Mouse (Mus musculus) 3134 (cell line): ENCODE measurements around the gene Ssbp2.
A peak's percentile ranks its signal among the peaks of the same experiment; 100 is the strongest.

Source experiments
- DNase-seq: peaks from one replicate; pipeline ENCODE4 v3.0.0-alpha.2; 2011; ENCODE audit warnings: low spot score; ENCODE audit not compliant: insufficient read length; ENCODE audit errors: extremely low read depth

Gene Ssbp2

GRCm38 (mm10) chr13:91460621-91461284 is 670 bp downstream of the Ssbp2 start:
- DNase-seq = peak; percentile 97

DNA sequence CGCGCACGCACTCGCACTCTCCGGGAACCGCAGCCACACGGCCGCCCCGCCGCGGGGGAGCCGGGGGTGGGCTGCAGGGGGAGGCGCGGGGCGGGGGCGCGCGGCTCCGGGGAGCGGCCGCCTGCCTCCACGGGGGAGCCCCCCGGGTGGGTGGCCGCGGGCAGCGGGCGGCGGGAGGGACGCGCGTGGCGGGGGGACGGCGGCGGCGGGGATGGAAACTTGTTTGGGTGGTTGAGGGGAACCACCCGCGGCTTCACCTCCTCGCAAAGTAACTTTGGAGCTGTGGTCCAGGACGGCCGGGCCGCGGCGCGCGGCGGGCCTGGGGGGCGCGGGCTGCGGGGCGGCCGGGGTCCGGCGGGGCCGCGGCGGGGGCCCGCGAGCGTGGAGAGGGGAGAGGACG is 1.2 kb downstream of the Ssbp2 start:
- no peak for DNase-seq

GRCm38 (mm10) chr13:91461711-91462351 is 1.7 kb downstream of the Ssbp2 start:
- peak; percentile 59 for DNase-seq

DNA sequence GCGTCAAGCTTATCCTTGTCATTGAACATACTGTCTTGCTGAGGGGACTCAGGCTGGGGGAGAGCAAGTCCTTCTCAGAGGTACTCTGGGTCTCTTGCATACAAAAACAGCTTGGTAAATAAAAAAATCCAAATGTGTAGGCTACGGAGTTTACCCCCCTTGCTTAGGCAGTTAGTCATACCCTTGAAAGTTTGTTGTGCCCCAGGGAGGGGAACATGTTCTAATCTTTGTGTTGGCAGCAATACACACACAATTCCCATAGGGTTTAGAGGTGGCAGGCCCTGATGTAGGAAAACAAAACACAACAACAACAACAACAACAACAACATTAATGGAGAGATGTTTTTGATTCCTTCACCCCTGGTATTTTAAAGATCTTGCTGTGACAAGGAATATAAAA is 2.3 kb downstream of the Ssbp2 start:
- no peak for DNase-seq

- no peak for DNase-seq
These were observed 2.9 kb downstream of the Ssbp2 start for GRCm38 (mm10) chr13:91462893-91463481.

DNA sequence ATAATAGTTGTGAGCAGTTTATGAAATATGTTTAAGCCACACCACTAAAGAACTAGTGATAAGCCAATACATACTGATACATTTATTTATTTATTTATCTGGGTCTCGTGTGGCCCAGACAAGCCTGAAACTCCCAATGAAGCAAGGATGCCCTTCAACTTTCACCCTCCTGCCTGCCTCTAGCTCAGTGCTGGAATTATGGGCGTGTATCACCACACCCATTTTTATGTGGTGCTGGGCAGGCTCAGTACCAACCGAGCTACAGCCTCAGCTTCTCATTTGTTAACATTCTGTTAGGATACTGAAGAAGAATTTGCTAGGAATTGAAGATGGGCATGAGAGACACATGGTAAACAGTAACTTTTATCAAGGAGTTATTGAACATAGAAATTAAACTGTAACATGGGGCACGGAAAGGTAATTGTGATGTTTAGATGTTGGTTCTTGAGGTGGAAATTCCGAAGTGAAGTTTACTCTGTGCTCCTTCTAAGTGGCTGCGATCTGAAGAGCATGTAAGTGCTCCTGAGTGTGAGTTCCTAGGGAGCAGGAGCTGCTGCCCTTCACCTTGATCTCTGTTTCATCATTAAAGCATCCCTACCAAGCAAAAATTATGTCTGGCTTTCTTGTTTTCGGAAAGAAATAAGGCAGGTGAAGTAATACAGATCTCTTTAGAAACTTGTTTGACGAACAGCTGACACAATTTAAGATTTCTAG is 5.1 kb downstream of the Ssbp2 start:
- no peak for DNase-seq

DNA sequence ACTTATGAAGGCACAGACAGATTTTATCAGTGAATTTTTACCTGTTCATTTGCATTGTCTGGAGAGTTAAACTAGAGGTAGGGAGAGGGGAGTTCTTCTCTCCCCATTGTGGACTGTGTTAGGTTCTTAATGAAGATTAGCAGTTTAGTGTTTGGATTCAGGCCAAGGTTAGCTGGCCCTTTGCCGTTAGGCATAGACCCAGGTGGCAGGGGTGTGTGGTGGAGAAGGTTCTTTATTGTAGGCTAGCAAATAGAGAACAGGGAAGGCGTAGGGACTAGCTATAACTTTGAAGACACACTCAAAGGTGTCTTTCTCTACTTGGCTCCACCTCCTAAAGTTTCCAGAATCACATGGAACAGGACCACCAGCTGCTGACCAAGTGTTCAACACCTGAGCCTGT is 11.5 kb downstream of the Ssbp2 start:
- DNase-seq = no peak

DNA sequence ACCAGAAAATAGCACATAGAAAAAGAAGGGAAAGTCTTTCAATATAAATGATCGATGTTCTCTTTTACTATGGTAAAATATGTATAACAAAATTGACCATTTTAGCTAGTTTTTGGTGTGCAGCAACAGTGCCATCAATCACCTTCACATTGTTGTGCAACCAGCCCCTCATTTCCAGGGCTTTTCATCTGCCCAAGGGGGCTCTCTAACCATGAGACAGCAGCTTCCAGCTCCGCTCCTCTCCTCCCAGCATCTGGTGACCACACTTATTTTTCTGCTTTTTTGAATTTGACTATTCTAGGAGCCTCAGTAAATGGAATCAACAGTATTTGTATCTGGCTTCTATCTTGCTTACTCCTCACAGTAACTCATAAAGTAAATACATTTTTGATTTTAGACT is 11.9 kb downstream of the Ssbp2 start:
- no peak for DNase-seq

DNA sequence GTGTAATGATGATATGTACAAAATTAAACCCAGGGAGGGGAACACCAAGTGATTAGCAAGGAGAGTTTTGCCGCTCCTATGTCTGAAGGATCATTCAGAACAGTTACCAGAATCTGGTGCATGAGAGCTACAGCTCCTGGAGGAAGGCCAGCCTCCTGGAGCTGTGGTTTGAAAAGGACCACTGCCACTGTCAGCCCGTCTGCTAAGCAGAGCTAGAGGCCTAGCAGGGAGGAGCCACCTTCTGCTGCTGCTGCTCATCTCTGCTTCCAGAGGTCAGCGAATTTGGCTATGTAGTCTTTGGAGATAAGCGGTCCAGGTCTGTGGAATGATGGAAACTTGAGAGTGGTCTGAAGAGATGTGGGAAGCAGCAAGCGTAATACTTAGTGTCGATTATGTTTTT is 13.4 kb downstream of the Ssbp2 start:
- no peak for DNase-seq

- no peak for DNase-seq
These were observed 13.9 kb downstream of the Ssbp2 start for GRCm38 (mm10) chr13:91474027-91474426.

- DNase-seq = no peak
These were observed 15.8 kb downstream of the Ssbp2 start for GRCm38 (mm10) chr13:91475888-91476287.

GRCm38 (mm10) chr13:91476596-91477100 is 16.6 kb downstream of the Ssbp2 start:
- DNase-seq = no peak

GRCm38 (mm10) chr13:91478011-91478410 is 17.9 kb downstream of the Ssbp2 start:
- no peak for DNase-seq

GRCm38 (mm10) chr13:91484303-91484702 is 24.2 kb downstream of the Ssbp2 start:
- DNase-seq = no peak

GRCm38 (mm10) chr13:91492133-91492532 is 32.0 kb downstream of the Ssbp2 start:
- DNase-seq = no peak

GRCm38 (mm10) chr13:91497055-91497454 is 37.0 kb downstream of the Ssbp2 start:
- DNase-seq = no peak

DNA sequence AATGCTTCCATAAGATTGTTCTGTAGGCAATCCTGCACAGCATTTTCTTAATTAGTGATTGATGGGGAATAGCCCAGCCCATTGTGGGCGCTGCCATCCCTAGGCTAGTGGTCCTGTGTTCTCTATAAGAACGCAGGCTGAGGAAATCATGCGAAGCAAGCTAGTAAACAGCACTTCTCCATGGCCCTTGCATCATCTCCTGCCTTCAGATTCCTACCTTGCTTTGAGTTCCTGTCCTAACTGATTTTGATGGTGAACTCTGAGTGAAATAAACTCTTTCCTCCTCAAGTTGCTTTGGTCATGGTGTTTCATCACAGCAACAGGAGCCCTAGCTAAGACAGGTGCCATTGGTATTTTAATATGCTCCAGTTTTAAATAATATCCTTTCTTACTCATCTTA is 41.7 kb downstream of the Ssbp2 start:
- no peak for DNase-seq

DNA sequence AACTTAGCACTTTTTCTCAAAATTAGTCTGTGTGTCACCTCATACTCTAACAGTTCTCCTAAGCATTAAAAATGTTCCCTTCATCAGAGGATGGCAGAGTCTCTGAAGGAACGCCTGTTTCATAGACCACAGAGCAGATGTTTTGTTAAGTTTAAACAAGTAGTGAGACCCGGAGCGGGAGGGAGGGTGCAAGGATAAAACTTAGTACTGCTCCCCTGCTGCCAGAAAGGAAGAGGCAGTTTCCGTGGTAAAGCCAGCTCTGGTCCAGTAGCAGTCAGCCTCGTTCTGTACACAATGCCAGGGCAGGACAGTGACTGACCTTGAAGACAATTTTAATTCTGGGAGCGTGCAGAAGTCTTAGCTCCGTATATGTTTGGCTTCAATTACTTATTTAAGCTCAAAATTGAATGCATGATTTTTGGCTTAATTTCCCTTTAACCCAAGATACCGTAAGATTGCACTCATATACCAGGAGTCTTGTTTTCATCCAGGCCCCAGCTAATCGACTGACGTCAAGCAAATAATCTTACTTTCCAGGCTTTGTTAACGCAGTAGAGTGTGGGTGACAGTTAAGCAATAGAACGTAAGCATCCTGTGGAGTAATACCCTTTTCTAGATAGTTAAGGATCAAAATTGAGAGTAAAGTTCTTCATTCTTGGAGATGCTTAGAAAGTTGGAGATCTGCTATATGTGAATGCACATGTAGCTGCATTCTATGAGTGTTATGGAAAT is 42.7 kb downstream of the Ssbp2 start:
- DNase-seq = no peak

- no peak for DNase-seq
These were observed 48.9 kb downstream of the Ssbp2 start for GRCm38 (mm10) chr13:91508991-91509390.

DNA sequence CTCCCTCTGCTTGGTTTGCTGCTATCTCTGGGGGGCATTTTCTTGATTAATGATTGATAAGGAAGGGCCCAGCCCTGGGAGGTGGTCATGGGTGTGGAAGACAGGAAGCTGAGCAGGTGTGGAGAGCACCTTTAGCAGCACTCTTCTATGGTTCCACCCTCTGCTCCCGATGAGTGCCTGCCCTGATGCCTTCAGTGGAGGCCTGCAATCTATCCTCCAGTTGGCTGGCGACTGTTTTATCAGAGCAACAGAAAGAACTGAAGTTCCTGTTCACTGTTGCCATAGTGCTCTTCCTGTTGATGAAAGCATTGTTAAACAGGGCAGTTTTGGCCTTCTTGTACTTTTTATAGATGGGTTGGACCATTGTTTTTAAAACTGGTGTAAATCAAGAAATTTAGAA is 49.4 kb downstream of the Ssbp2 start:
- no peak for DNase-seq

DNA sequence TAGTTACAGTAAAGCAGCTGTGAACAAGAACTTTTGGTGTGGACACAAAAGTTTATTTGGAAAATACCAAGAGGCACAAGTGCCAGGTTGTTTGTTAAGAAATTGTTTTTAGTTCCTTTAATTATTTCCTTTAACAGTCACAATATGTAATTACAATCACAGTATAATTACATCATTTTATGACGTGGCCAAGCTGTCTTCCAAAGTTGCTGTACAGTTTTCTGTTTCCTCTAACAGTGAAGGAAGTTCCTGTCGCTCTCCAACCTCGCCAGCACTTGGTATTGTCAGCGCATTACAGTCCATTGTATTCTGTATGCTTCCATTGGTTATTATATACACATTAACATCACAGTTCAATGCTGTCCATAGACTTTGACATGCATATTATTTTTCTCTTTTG is 54.9 kb downstream of the Ssbp2 start:
- no peak for DNase-seq
